Mouse (Mus musculus): ENCODE measurements at regions not wholly inside any gene's neighbourhood (a gene's known extent, or its start where the extent isn't known, plus 50 kb on each side); places are given as distances from the start of the nearest gene placed in this dataset.

- TF ChIP-seq CTCF (IDR thresholded peaks at IDR 0.05) (no peak), EP300 (IDR thresholded peaks at IDR 0.05) (no peak)
Measured at GRCm38 (mm10) chr11:48219157-48219556, 230.4 kb upstream of the Sgcd start.

Measured in lung, postnatal 0 days (tissue).